Mouse (Mus musculus): ENCODE measurements around the gene Xylt1. TPM values are rescaled to one million over a fixed set of nuclear protein-coding genes. Genes with fewer than 3 reads are reported as not detected.

Xylt1 gene
- polyA plus RNA-seq, 1 experiment = 8.3 TPM

DNA sequence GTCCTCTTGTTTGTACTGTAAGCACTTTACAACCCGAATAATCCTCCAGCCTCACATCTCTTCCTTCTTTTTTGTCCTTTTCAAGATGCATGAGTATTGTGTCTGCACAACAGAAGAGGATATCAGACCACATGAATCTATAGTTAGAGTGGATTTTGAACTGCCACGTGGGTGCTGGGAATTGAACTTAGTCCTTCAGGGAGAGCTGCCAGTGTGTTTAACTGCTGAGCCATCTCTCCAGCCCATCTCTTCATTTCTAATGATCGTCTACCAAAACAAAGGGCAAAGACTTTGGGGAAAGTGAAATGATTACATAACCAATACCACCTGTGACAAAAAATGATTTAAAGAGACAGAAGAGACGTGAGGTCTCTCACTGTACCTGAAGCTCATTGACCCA is 5.6 kb downstream of the Xylt1 start:
- Histone ChIP-seq H3K4me1 (ENCODE audit: control insufficient read depth, insufficient read depth, low read length) (no peaks in the 10 kb centered on the region), H3K4me3 (replicated peaks; ENCODE audit: insufficient read depth, low read depth, low read length) (no peak overlapping the region), H3K27me3 (ENCODE audit: control insufficient read depth, insufficient read depth, low read length) (no peaks in the 10 kb centered on the region; the same call in 1 of the 2 replicates), H3K27ac (ENCODE audit: insufficient read depth, low read length) (no peak overlapping the region)
- 84% methylated on average over 4 of the region's 4 CpGs for WGBS
- TF ChIP-seq POLR2A (IDR thresholded peaks at IDR 0.05; ENCODE audit: borderline replicate concordance, insufficient read depth, low read length) (no peak), CTCF (IDR thresholded peaks at IDR 0.05; ENCODE audit: borderline replicate concordance, insufficient read depth, low read depth, low read length) (no peak)
- no peak for DNase-seq

DNA sequence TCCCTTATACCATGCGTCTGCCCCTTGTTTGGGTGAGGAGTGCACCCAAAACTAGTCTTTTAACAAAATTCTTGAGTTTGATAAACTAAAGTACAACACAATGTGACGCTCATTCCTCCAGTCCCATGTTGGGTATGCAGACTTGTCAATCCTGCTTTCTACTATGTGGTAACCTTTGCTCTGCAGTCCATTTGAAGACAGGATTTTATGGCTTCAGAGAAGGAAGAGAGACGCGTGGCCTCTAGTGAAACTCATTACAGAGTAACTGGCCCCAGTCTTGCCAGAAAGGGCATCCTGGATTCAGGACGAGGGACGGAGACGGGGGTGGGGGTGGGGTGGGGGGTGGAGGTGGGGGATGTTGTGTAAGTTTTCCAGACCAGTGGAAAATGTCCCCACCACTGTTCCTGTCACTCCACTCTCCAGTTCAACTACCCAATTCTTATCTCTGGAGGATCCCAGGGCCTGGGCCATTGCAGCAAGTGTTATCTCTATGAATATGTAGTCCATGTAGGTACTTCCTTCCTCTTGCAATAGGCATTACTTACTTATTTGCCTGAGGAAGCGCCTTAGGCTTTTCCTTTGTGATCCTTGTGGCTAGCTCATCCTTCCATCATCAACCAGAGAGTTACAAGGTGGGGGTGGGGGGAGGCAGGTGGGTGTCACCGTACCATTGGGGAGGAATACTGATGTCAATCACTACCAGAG is 7.7 kb downstream of the Xylt1 start:
- DNase-seq = no peak
- Histone ChIP-seq H3K4me1 (ENCODE audit: control insufficient read depth, insufficient read depth, low read length) (no peaks in the 10 kb centered on the region), H3K27ac (ENCODE audit: insufficient read depth, low read length) (no peak overlapping the region), H3K27me3 (ENCODE audit: control insufficient read depth, insufficient read depth, low read length) (no peaks in the 10 kb centered on the region), H3K4me3 (replicated peaks; ENCODE audit: insufficient read depth, low read depth, low read length) (no peak overlapping the region)
- TF ChIP-seq CTCF (IDR thresholded peaks at IDR 0.05; ENCODE audit: borderline replicate concordance, insufficient read depth, low read depth, low read length) = no peak
- no peak for TF ChIP-seq POLR2A (IDR thresholded peaks at IDR 0.05; ENCODE audit: borderline replicate concordance, insufficient read depth, low read length)
- WGBS = 93% methylated on average over 9 of the region's 9 CpGs

- no peak overlapping the region for H3K27ac ChIP-seq (ENCODE audit: insufficient read depth, low read length)
- no peak overlapping the region for H3K4me3 ChIP-seq (replicated peaks; ENCODE audit: insufficient read depth, low read depth, low read length)
- no peaks in the 10 kb centered on the region for H3K27me3 ChIP-seq (ENCODE audit: control insufficient read depth, insufficient read depth, low read length)
- WGBS = 96% methylated on average over 3 of the region's 3 CpGs
- TF ChIP-seq POLR2A (IDR thresholded peaks at IDR 0.05; ENCODE audit: borderline replicate concordance, insufficient read depth, low read length) = no peak
- no peak for DNase-seq
- H3K4me1 ChIP-seq (ENCODE audit: control insufficient read depth, insufficient read depth, low read length) = no peaks in the 10 kb centered on the region
These were observed 8.3 kb downstream of the Xylt1 start for GRCm38 (mm10) chr7:117389048-117389447.

GRCm38 (mm10) chr7:117392863-117393569 is 12.2 kb downstream of the Xylt1 start:
- no peaks in the 10 kb centered on the region for H3K27me3 ChIP-seq (ENCODE audit: control insufficient read depth, insufficient read depth, low read length)
- no peak for DNase-seq
- H3K4me1 ChIP-seq (ENCODE audit: control insufficient read depth, insufficient read depth, low read length) = no peaks in the 10 kb centered on the region
- no peak for TF ChIP-seq CTCF (IDR thresholded peaks at IDR 0.05; ENCODE audit: borderline replicate concordance, insufficient read depth, low read depth, low read length)
- no peak for TF ChIP-seq POLR2A (IDR thresholded peaks at IDR 0.05; ENCODE audit: borderline replicate concordance, insufficient read depth, low read length)
- H3K27ac ChIP-seq (ENCODE audit: insufficient read depth, low read length) = no peak overlapping the region
- WGBS = 90% methylated on average over 13 of the region's 13 CpGs
- H3K4me3 ChIP-seq (replicated peaks; ENCODE audit: insufficient read depth, low read depth, low read length) = no peak overlapping the region

DNA sequence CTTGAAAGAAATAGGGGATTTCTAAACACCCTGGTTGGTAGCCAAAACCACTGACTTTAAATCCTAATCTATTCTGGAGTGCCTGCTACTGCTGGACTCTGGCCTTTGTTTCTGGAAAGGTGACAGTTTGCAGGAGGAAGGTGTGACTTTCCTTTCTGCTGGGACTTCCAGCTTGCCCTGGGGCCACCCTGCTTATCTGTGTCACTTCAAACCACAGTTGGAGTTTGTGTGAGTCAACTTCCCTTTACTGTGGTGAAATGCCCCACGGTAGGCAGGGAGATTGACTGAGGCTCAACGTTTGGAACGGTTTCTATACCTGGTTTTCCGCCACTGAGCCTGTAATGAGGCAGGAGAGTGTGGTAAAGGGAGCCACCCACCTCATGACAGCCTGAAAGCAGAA is 13.2 kb downstream of the Xylt1 start:
- Histone ChIP-seq H3K4me1 (ENCODE audit: control insufficient read depth, insufficient read depth, low read length) (no peaks in the 10 kb centered on the region), H3K27ac (ENCODE audit: insufficient read depth, low read length) (no peak overlapping the region), H3K27me3 (ENCODE audit: control insufficient read depth, insufficient read depth, low read length) (no peaks in the 10 kb centered on the region), H3K4me3 (replicated peaks; ENCODE audit: insufficient read depth, low read depth, low read length) (no peak overlapping the region)
- no peak for DNase-seq
- TF ChIP-seq CTCF (IDR thresholded peaks at IDR 0.05; ENCODE audit: borderline replicate concordance, insufficient read depth, low read depth, low read length) (no peak), POLR2A (IDR thresholded peaks at IDR 0.05; ENCODE audit: borderline replicate concordance, insufficient read depth, low read length) (no peak)
- 92% methylated on average over 4 of the region's 4 CpGs for WGBS

- Histone ChIP-seq H3K4me1 (ENCODE audit: control insufficient read depth, insufficient read depth, low read length) (no peaks in the 10 kb centered on the region), H3K27ac (ENCODE audit: insufficient read depth, low read length) (no peak overlapping the region), H3K4me3 (replicated peaks; ENCODE audit: insufficient read depth, low read depth, low read length) (no peak overlapping the region), H3K27me3 (ENCODE audit: control insufficient read depth, insufficient read depth, low read length) (no peaks in the 10 kb centered on the region)
- WGBS = 91% methylated on average over 6 of the region's 6 CpGs
- DNase-seq = no peak
- TF ChIP-seq POLR2A (IDR thresholded peaks at IDR 0.05; ENCODE audit: borderline replicate concordance, insufficient read depth, low read length) (no peak), CTCF (IDR thresholded peaks at IDR 0.05; ENCODE audit: borderline replicate concordance, insufficient read depth, low read depth, low read length) (no peak)
These were observed 13.6 kb downstream of the Xylt1 start for GRCm38 (mm10) chr7:117394380-117394779.

DNA sequence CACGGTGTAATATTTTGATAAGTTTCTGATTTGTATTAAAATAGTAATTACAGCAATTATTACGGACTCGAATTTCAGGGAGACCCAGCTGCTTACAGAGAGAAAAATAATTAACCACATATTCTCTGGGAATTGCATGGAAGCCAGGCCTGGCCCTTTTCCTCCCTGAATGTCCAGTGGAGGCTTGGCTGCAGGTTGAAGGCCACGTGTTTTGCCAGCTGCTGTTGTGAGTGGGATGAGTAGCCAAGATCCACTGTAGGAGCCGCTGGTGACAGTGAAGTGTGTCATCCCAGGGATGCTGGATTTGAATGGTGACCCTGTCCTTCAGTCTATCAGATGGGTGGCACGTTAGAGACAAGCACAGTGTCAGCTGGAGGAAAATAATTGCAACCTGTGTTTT is 14.7 kb downstream of the Xylt1 start:
- DNase-seq = no peak
- WGBS = 25% methylated on average over 6 of the region's 6 CpGs
- TF ChIP-seq POLR2A (IDR thresholded peaks at IDR 0.05; ENCODE audit: borderline replicate concordance, insufficient read depth, low read length) (no peak), CTCF (IDR thresholded peaks at IDR 0.05; ENCODE audit: borderline replicate concordance, insufficient read depth, low read depth, low read length) (no peak)
- Histone ChIP-seq H3K27me3 (ENCODE audit: control insufficient read depth, insufficient read depth, low read length) (no peaks in the 10 kb centered on the region), H3K27ac (ENCODE audit: insufficient read depth, low read length) (no peak overlapping the region), H3K4me3 (replicated peaks; ENCODE audit: insufficient read depth, low read depth, low read length) (no peak overlapping the region), H3K4me1 (ENCODE audit: control insufficient read depth, insufficient read depth, low read length) (no peaks in the 10 kb centered on the region)

DNA sequence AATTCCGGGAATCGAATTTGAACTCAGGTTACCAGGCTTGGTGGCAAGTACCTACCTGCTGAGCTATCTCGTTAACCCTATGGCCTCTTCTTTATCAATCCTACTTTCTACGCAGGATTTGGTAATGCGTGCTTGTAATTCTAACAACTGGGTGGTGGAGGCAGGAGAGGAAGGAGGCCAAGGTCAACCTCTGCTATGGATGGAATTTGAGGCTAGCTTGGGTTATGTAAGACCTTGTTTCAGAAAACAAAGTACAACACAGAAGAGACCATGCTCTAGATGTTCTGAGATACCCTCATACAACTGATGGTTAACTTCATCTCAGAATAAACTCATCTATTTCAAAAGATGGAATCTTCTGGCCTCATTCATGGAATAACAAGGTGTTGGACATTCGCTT is 17.1 kb downstream of the Xylt1 start:
- H3K4me3 ChIP-seq (replicated peaks; ENCODE audit: insufficient read depth, low read depth, low read length) = no peak overlapping the region
- no peaks in the 10 kb centered on the region for H3K4me1 ChIP-seq (ENCODE audit: control insufficient read depth, insufficient read depth, low read length)
- no peaks in the 10 kb centered on the region for H3K27me3 ChIP-seq (ENCODE audit: control insufficient read depth, insufficient read depth, low read length)
- no peak overlapping the region for H3K27ac ChIP-seq (ENCODE audit: insufficient read depth, low read length)
- WGBS = 96% methylated on average over 6 of the region's 6 CpGs
- no peak for DNase-seq
- TF ChIP-seq CTCF (IDR thresholded peaks at IDR 0.05; ENCODE audit: borderline replicate concordance, insufficient read depth, low read depth, low read length) (no peak), POLR2A (IDR thresholded peaks at IDR 0.05; ENCODE audit: borderline replicate concordance, insufficient read depth, low read length) (no peak)
